Mouse (Mus musculus) heart, embryonic 15.5 days (tissue): Measurements from ENCODE around the gene 1190002N15Rik. TPM values are rescaled to one million over a fixed set of nuclear protein-coding genes. Genes with fewer than 3 reads are reported as not detected.

Experiments used
- ATAC-seq: fragments of 200-750 bp; cut with Nextera tagmentation; replicated peaks from 2 replicates; pipeline ENCODE4 v1.8.0; 2017; ENCODE audit warnings: low read depth, moderate TSS enrichment; ENCODE audit not compliant: insufficient number of reproducible peaks, insufficient read depth, low FRiP score
- H3K27ac ChIP-seq: fragments of 300-500 bp; sonication (generic); 2 replicates; pipeline ENCODE4 v1.5.1; 2015; ENCODE audit warnings: mild to moderate bottlenecking, inconsistent platforms
- H3K27me3 ChIP-seq: fragments of 300-500 bp; sonication (generic); 2 replicates; pipeline ENCODE4 v1.6.1; 2015; ENCODE audit warnings: inconsistent platforms
- H3K36me3 ChIP-seq: fragments of 300-500 bp; sonication (generic); 2 replicates; pipeline ENCODE4 v1.6.1; 2015; ENCODE audit warnings: mild to moderate bottlenecking, inconsistent platforms
- H3K4me1 ChIP-seq: fragments of 300-500 bp; sonication (generic); replicated peaks from 2 replicates; pipeline ENCODE4 v1.6.1; 2015; ENCODE audit warnings: inconsistent platforms
- H3K4me2 ChIP-seq: fragments of 300-500 bp; sonication (generic); 2 replicates; pipeline ENCODE4 v1.6.1; 2015; ENCODE audit warnings: inconsistent platforms, mild to moderate bottlenecking, moderate library complexity
- H3K4me3 ChIP-seq: fragments of 300-500 bp; sonication (generic); 2 replicates; pipeline ENCODE4 v1.5.1; 2015; ENCODE audit warnings: mild to moderate bottlenecking, inconsistent platforms
- H3K9ac ChIP-seq: fragments of 300-500 bp; sonication (generic); 2 replicates; pipeline ENCODE4 v1.6.1; 2015; ENCODE audit warnings: mild to moderate bottlenecking, inconsistent platforms
- H3K9me3 ChIP-seq: fragments of 300-500 bp; sonication (generic); replicated peaks from 2 replicates; pipeline ENCODE4 v1.6.1; 2016; ENCODE audit warnings: inconsistent platforms
- WGBS: fragments of 180-500 bp; shearing (Covaris S2); methylation state at CpG from one replicate; pipeline ENCODE4 v1.1.7; 2015; ENCODE audit warnings: mixed read lengths; 5-methylcytosine and 5-hydroxymethylcytosine counted together
- polyA plus RNA-seq: library from polyadenylated mRNA; unstranded; fragments of >200 nt; fragmentation: Nextera tagmentation; extraction: Ambion mirVana; gene quantifications from 2 replicates; pipeline ENCODE4 v1.2.1, GENCODE M21; 2015

Gene 1190002N15Rik
- polyA plus RNA-seq, 1 experiment from 2014 or later, result 30.4 TPM

GRCm38 (mm10) chr9:94529146-94529746 is 8.6 kb downstream of the 1190002N15Rik start:
- Histone ChIP-seq H3K36me3 (no peaks in the 10 kb centered on the region), H3K4me2 (no peak overlapping the region), H3K9me3 (no peaks in the 10 kb centered on the region), H3K27ac (no peak overlapping the region), H3K9ac (no peak overlapping the region), H3K4me1 (peaks cover 42% of the 10 kb centered on the region), H3K27me3 (no peaks in the 10 kb centered on the region), H3K4me3 (no peak overlapping the region)
- no peak for ATAC-seq
- WGBS, result 34% methylated on average over 1 of the region's 1 CpGs

- peaks cover 28% of the 10 kb centered on the region for H3K4me1 ChIP-seq
- no peak for ATAC-seq
- 0 out of 2 replicates have a peak overlapping the region, but pooled peaks have one; percentile 15 for H3K27ac ChIP-seq
- H3K27me3 ChIP-seq, result no peaks in the 10 kb centered on the region
- H3K36me3 ChIP-seq, result no peaks in the 10 kb centered on the region
- no peak overlapping the region for H3K4me3 ChIP-seq
- 0 out of 2 replicates have a peak overlapping the region, but pooled peaks have one; percentile 27 for H3K4me2 ChIP-seq
- H3K9me3 ChIP-seq, result no peaks in the 10 kb centered on the region
- H3K9ac ChIP-seq, result no peak overlapping the region
- 50% methylated on average over 7 of the region's 7 CpGs for WGBS
Observed at GRCm38 (mm10) chr9:94526473-94526872, 11.4 kb downstream of the 1190002N15Rik start.

DNA sequence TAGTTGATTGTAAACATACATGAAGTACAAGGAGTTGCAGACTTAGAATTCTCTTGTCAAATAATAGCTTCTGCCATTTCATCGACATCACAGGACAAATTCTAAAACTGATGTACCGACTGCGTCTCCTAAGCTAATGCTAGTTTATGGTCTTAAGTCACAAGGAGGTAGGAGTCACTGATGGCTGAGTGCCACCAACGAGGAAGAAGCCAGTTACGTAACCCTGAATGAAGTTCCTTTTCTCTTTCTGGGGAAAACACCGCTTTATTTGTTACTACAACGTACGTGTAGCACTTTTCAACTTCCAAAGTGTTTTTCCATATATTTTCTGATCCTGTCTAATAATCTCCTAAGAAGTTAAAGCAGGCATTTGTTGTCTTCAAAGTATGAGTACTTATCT is 25.6 kb downstream of the 1190002N15Rik start:
- Histone ChIP-seq H3K27me3 (no peaks in the 10 kb centered on the region), H3K9ac (no peak overlapping the region), H3K4me1 (peaks cover 14% of the 10 kb centered on the region), H3K36me3 (no peaks in the 10 kb centered on the region), H3K27ac (no peak overlapping the region), H3K4me3 (no peak overlapping the region), H3K9me3 (no peaks in the 10 kb centered on the region), H3K4me2 (no peak overlapping the region)
- WGBS, result 85% methylated on average over 8 of the region's 8 CpGs
- no peak for ATAC-seq

- Histone ChIP-seq H3K4me1 (peaks cover 19% of the 10 kb centered on the region), H3K9me3 (no peaks in the 10 kb centered on the region), H3K9ac (no peak overlapping the region), H3K4me2 (no peak overlapping the region), H3K27me3 (no peaks in the 10 kb centered on the region), H3K4me3 (no peak overlapping the region), H3K27ac (peak overlapping the region; percentile 48; the same call in 1 of the 2 replicates), H3K36me3 (no peaks in the 10 kb centered on the region)
- ATAC-seq, result peak; percentile 43; the same call in 1 of the 2 replicates
Observed at GRCm38 (mm10) chr9:94511139-94511538, 26.7 kb downstream of the 1190002N15Rik start.

DNA sequence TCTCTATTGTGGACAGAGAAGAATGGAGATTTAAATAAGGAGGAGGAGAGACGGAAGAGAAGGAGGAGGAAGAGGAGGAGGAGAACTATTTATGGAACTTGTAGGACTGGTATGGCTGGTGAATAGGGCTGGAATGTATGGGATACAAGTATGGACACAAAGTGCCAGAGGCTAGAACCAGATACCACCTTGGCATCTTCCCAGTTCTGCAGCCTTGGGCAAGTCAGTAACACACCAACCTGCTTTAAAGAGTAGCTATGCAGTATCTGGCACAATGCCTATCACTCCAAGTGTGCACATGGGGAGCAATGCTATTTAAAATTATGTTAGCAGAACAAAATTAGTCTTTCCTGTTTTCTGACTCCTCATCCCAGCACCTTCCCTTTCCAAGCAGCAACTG is 30.9 kb downstream of the 1190002N15Rik start:
- Histone ChIP-seq H3K4me1 (peaks cover 16% of the 10 kb centered on the region), H3K4me2 (no peak overlapping the region), H3K9ac (no peak overlapping the region), H3K36me3 (no peaks in the 10 kb centered on the region), H3K27me3 (no peaks in the 10 kb centered on the region), H3K27ac (peak overlapping the region; percentile 13), H3K9me3 (no peaks in the 10 kb centered on the region), H3K4me3 (no peak overlapping the region)
- WGBS, result 44% methylated on average over 1 of the region's 1 CpGs
- no peak for ATAC-seq

DNA sequence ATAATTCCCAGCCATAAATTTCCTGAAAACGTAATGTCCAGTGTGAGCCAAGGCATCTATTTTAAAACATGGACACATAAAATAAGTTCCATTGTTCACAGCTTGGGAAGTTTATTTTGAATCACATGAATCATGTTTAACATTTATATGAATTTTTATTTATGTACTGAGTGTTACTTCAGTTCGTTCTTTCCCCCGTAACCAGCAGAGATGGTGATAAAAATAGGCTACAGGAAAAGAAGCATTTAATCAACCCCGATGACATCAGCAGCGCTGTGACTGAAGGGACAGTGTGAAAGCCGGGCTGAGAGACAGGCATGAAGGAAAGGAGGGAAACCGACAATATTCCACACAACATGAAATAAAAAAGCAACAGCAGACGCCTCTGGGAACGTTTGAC is 46.4 kb downstream of the 1190002N15Rik start:
- H3K27ac ChIP-seq, result peak overlapping the region; percentile 37; the same call in 1 of the 2 replicates
- H3K27me3 ChIP-seq, result no peaks in the 10 kb centered on the region
- no peak overlapping the region for H3K4me3 ChIP-seq
- peak overlapping the region; percentile 39; the same call in 1 of the 2 replicates for H3K4me2 ChIP-seq
- no peaks in the 10 kb centered on the region for H3K36me3 ChIP-seq
- 16% methylated on average over 9 of the region's 9 CpGs for WGBS
- no peak overlapping the region for H3K9ac ChIP-seq
- H3K9me3 ChIP-seq, result no peaks in the 10 kb centered on the region
- H3K4me1 ChIP-seq, result peaks cover 4% of the 10 kb centered on the region; the same call in 1 of the 2 replicates
- ATAC-seq, result no peak

DNA sequence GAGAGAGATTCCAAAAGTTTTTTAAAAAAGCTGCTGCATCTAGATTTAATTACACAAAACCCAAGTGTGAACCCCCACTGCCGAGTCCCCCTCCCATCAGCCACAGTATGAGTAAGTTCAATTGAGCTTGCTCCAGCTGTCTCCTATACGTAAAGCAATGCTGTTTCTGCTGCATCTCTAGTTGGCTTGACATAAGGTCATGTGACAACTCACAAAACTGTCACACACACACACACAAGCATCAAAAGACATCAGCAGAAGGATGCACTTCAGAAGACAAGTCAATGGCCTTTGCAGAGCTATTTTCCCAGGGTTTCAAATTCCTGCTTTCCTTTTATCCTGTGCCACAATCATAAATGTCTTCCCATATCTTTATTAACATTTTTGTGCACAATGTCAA is 49.9 kb downstream of the 1190002N15Rik start:
- Histone ChIP-seq H3K9me3 (no peaks in the 10 kb centered on the region), H3K9ac (no peak overlapping the region), H3K4me3 (no peak overlapping the region), H3K4me1 (peaks cover 10% of the 10 kb centered on the region; the same call in 1 of the 2 replicates), H3K27ac (no peak overlapping the region), H3K4me2 (no peak overlapping the region), H3K36me3 (no peaks in the 10 kb centered on the region), H3K27me3 (no peaks in the 10 kb centered on the region)
- 81% methylated on average over 2 of the region's 2 CpGs for WGBS
- ATAC-seq, result no peak

- Histone ChIP-seq H3K27me3 (no peaks in the 10 kb centered on the region), H3K36me3 (no peaks in the 10 kb centered on the region), H3K4me3 (no peak overlapping the region), H3K4me1 (peaks cover 9% of the 10 kb centered on the region), H3K4me2 (no peak overlapping the region), H3K9ac (no peak overlapping the region), H3K27ac (no peak overlapping the region), H3K9me3 (no peaks in the 10 kb centered on the region)
- WGBS, result 48% methylated on average over 6 of the region's 6 CpGs
- no peak for ATAC-seq
Observed at GRCm38 (mm10) chr9:94483291-94483879, 54.5 kb downstream of the 1190002N15Rik start.

- Histone ChIP-seq H3K9ac (no peak overlapping the region), H3K4me3 (no peak overlapping the region), H3K4me2 (no peak overlapping the region), H3K27ac (no peak overlapping the region; the same call in 1 of the 2 replicates), H3K27me3 (no peaks in the 10 kb centered on the region), H3K36me3 (no peaks in the 10 kb centered on the region), H3K4me1 (peaks cover 9% of the 10 kb centered on the region), H3K9me3 (no peaks in the 10 kb centered on the region)
- WGBS, result 66% methylated on average over 10 of the region's 10 CpGs
- ATAC-seq, result 0 out of 2 replicates have a peak, but pooled peaks have one; percentile 76
Observed at GRCm38 (mm10) chr9:94482215-94482975, 55.5 kb downstream of the 1190002N15Rik start.

DNA sequence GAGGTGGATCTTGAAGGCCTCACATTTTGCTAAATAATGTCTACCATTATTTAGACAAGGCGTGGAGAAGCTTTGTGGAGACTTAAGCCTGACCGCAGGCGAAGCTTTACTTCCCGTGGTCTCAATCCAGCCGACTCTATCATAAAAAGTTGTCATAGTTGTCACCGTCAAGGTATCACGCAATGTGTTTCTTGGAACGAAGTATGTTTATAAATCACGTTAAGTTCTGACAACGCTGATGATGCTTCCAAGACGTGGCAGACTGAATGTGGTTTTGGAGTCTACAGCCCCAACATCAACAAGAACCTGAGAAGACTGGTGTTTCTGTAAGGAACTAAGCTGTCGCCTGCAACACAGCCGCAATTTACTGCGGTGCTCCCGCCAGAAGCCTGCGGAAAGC is 56.8 kb downstream of the 1190002N15Rik start:
- no peaks in the 10 kb centered on the region for H3K27me3 ChIP-seq
- H3K36me3 ChIP-seq, result no peaks in the 10 kb centered on the region
- H3K27ac ChIP-seq, result no peak overlapping the region
- no peak overlapping the region for H3K4me3 ChIP-seq
- H3K9me3 ChIP-seq, result no peaks in the 10 kb centered on the region
- 79% methylated on average over 16 of the region's 16 CpGs for WGBS
- no peak overlapping the region for H3K9ac ChIP-seq
- no peak overlapping the region for H3K4me2 ChIP-seq
- peaks cover 9% of the 10 kb centered on the region for H3K4me1 ChIP-seq
- ATAC-seq, result no peak

GRCm38 (mm10) chr9:94479382-94479781 is 58.5 kb downstream of the 1190002N15Rik start:
- ATAC-seq, result no peak
- WGBS, result 83% methylated on average over 6 of the region's 6 CpGs
- H3K4me1 ChIP-seq, result peaks cover 9% of the 10 kb centered on the region

More at GRCm38 (mm10) chr9:94479382-94479781, 58.5 kb downstream of the 1190002N15Rik start:
- Histone ChIP-seq H3K9me3 (no peaks in the 10 kb centered on the region), H3K4me3 (no peak overlapping the region), H3K27me3 (no peaks in the 10 kb centered on the region), H3K27ac (no peak overlapping the region), H3K9ac (no peak overlapping the region), H3K36me3 (no peaks in the 10 kb centered on the region), H3K4me2 (no peak overlapping the region)
